Comparison of ENCODE assay signal across 10 mouse cellular contexts in genomic region chr12:3810455-3810854, GRCm38 (mm10). TPM values are rescaled to one million over a fixed set of nuclear protein-coding genes. Genes with fewer than 3 reads are reported as not detected.
A peak's percentile ranks its signal among the peaks of the same experiment; 100 is the strongest.
DNase-seq lines count a peak whose midpoint lies in the region; ATAC-seq and TF ChIP-seq lines count a peak whose summit lies in the region.
"Had no signal": no experiment of that assay in that cellular context is flagged by ENCODE, and none has a peak within 500 bp of the region (broad histone marks: within the 10 kb centered on the region; RNA-seq: fewer than 3 reads in every experiment).

No protein-coding gene starts in this region.

- H3K9ac ChIP-seq in heart, adult 2 months (ENCODE audit: low read depth, low read length) = no peak overlapping the region
- H3K9ac ChIP-seq in kidney, embryonic 15.5 days = peak overlapping the region; percentile 4; the same call in 1 of the 2 replicates
- peak overlapping the region; percentile 32; the same call in 1 of the 2 replicates for H3K9ac ChIP-seq in limb, embryonic 14.5 days (ENCODE audit: low read depth, low read length, severe bottlenecking)
- H3K9ac ChIP-seq: liver, embryonic 15.5 days had no signal

- peak overlapping the region; percentile 36 for H3K27ac ChIP-seq in heart, adult 2 months
- H3K27ac ChIP-seq in kidney, embryonic 15.5 days = peak overlapping the region; percentile 79
- H3K27ac ChIP-seq in embryonic facial prominence, embryonic 10.5 days (replicated peaks) = no peak overlapping the region
- 0 out of 2 replicates have a peak overlapping the region, but pooled peaks have one; percentile 33 for H3K27ac ChIP-seq in limb, embryonic 14.5 days (replicated peaks; ENCODE audit: low read depth, low read length)
- H3K27ac ChIP-seq: liver, embryonic 15.5 days had no signal

- H3K27me3 ChIP-seq in heart, adult 2 months (ENCODE audit: control insufficient read depth, insufficient read depth, low read length) = no peaks in the 10 kb centered on the region
- H3K27me3 ChIP-seq in kidney, embryonic 15.5 days = no peaks in the 10 kb centered on the region
- H3K27me3 ChIP-seq in embryonic facial prominence, embryonic 10.5 days (replicated peaks; ENCODE audit: low read depth, poor library complexity, severe bottlenecking) = peaks cover 57% of the 10 kb centered on the region
- H3K27me3 ChIP-seq in limb, embryonic 14.5 days (ENCODE audit: control insufficient read depth, insufficient read depth, low read length) = no peaks in the 10 kb centered on the region

- no peak for TF ChIP-seq CTCF in heart, adult 2 months (IDR thresholded peaks at IDR 0.05)

- 14% methylated on average over 4 of the region's 4 CpGs for WGBS in heart, adult 2 months
- 7% methylated on average over 4 of the region's 4 CpGs for WGBS in kidney, embryonic 15.5 days
- 49% methylated on average over 4 of the region's 4 CpGs for WGBS in embryonic facial prominence, embryonic 10.5 days
- WGBS in limb, embryonic 14.5 days = 28% methylated on average over 3 of the region's 4 CpGs

- intact Hi-C loops in heart, adult 2 months (cut with DNase I) = no loop called here

- peak overlapping the region; percentile 76 for H3K4me2 ChIP-seq in kidney, embryonic 15.5 days
- peak overlapping the region; percentile 20; the same call in 1 of the 2 replicates for H3K4me2 ChIP-seq in limb, embryonic 14.5 days (replicated peaks; ENCODE audit: low read depth, low read length, severe bottlenecking)
- H3K4me2 ChIP-seq: liver, embryonic 15.5 days had no signal

- no peaks in the 10 kb centered on the region for H3K36me3 ChIP-seq in heart, adult 2 months (ENCODE audit: control insufficient read depth, insufficient read depth, low read length)
- H3K36me3 ChIP-seq in kidney, embryonic 15.5 days = peaks cover under 1% of the 10 kb centered on the region; the same call in 1 of the 2 replicates
- no peaks in the 10 kb centered on the region; the same call in 1 of the 2 replicates for H3K36me3 ChIP-seq in embryonic facial prominence, embryonic 10.5 days (replicated peaks)
- peaks cover 3% of the 10 kb centered on the region; the same call in 1 of the 2 replicates for H3K36me3 ChIP-seq in limb, embryonic 14.5 days (ENCODE audit: control insufficient read depth, insufficient read depth, low read length)
- H3K36me3 ChIP-seq: liver, embryonic 15.5 days had no signal

- peaks cover 1% of the 10 kb centered on the region; the same call in 1 of the 2 replicates for H3K79me2 ChIP-seq in heart, adult 2 months (replicated peaks; ENCODE audit: control insufficient read depth, insufficient read depth, low read length)

- ATAC-seq in kidney, embryonic 15.5 days (replicated peaks; ENCODE audit: low FRiP score) = no peak
- ATAC-seq in limb, embryonic 14.5 days (ENCODE audit: low FRiP score, low read depth) = no peak

- no peaks in the 10 kb centered on the region for H3K9me3 ChIP-seq in kidney, embryonic 15.5 days (replicated peaks)
- H3K9me3 ChIP-seq in embryonic facial prominence, embryonic 10.5 days = no peaks in the 10 kb centered on the region
- no peaks in the 10 kb centered on the region for H3K9me3 ChIP-seq in limb, embryonic 14.5 days (ENCODE audit: control insufficient read depth, low read length)
- H3K9me3 ChIP-seq: liver, embryonic 15.5 days had no signal

- TF ChIP-seq EP300 in heart, adult 2 months (IDR thresholded peaks at IDR 0.05; ENCODE audit: insufficient read depth, low read depth, low read length) = no peak

- no peak for TF ChIP-seq POLR2A in heart, adult 2 months (IDR thresholded peaks at IDR 0.05; ENCODE audit: insufficient read depth, low read depth, low read length)
- TF ChIP-seq POLR2A in limb, embryonic 14.5 days (IDR thresholded peaks at IDR 0.05; ENCODE audit: borderline replicate concordance, extremely low read depth, insufficient read depth, insufficient read length) = no peak

- DNase-seq in heart, adult 2 months = no peak
- DNase-seq in heart, adult 11 months = no peak
- DNase-seq in kidney, postnatal 10 days = no peak
- DNase-seq in embryonic facial prominence, embryonic 10.5 days (ENCODE audit: low spot score) = no peak
- DNase-seq in limb, embryonic 14.5 days (ENCODE audit: low spot score) = no peak
- DNase-seq in testis, postnatal 14 days (ENCODE audit: low spot score) = no peak
- no peak for DNase-seq in urinary bladder, postnatal 36 days (ENCODE audit: low spot score in 2 of 2)
- DNase-seq: adrenal gland, adult 2 months had no signal

- H3K4me1 ChIP-seq in heart, adult 2 months (ENCODE audit: control insufficient read depth, insufficient read depth, low read length) = peaks cover 34% of the 10 kb centered on the region
- peaks cover 71% of the 10 kb centered on the region for H3K4me1 ChIP-seq in kidney, embryonic 15.5 days
- H3K4me1 ChIP-seq in embryonic facial prominence, embryonic 10.5 days = peaks cover 64% of the 10 kb centered on the region
- H3K4me1 ChIP-seq in limb, embryonic 14.5 days (ENCODE audit: control insufficient read depth, insufficient read depth, low read length) = peaks cover 39% of the 10 kb centered on the region

- no peak overlapping the region for H3K4me3 ChIP-seq in heart, adult 2 months
- 0 out of 2 replicates have a peak overlapping the region, but pooled peaks have one; percentile 6 for H3K4me3 ChIP-seq in kidney, embryonic 15.5 days (replicated peaks)
- H3K4me3 ChIP-seq in embryonic facial prominence, embryonic 10.5 days = peak overlapping the region; percentile 9; the same call in 1 of the 2 replicates
- no peak overlapping the region for H3K4me3 ChIP-seq in limb, embryonic 14.5 days (replicated peaks; ENCODE audit: low read length)
- H3K4me3 ChIP-seq: liver, embryonic 15.5 days had no signal

RNA-seq across cellular contexts. Expression of gene Dnmt3a, which starts 4.6 kb away (rescaled TPM):
- total RNA-seq in heart, adult 2 months (2021) = 10 to 100 TPM; 50.9 to 56.0 TPM
- 13.6 and 22.4 TPM in 2 replicates for polyA plus RNA-seq in heart, adult 2 months (2012; rRNA removed)
- polyA plus RNA-seq in kidney, embryonic 15.5 days (2015; fragmentation: Nextera tagmentation; extraction: Ambion mirVana) = 124 and 132 TPM in 2 replicates
- 160 and 179 TPM in 2 replicates for polyA plus RNA-seq in embryonic facial prominence, embryonic 10.5 days (2016; fragmentation: Nextera tagmentation; extraction: Ambion mirVana)
- 48.7 and 53.1 TPM in 2 replicates for polyA plus RNA-seq in limb, embryonic 14.5 days (2012; rRNA removed)
- polyA plus RNA-seq in limb, embryonic 14.5 days (2014; fragmentation: Nextera tagmentation; extraction: Ambion mirVana) = 74.5 and 84.4 TPM in 2 replicates

Comparison
In these comparisons a context has a peak if more than half of its experiments do, and no peak if none do; other contexts are left out.
1. H3K4me3 ChIP-seq: peak in kidney, embryonic 15.5 days (single experiment) and embryonic facial prominence, embryonic 10.5 days (single experiment); none in heart, adult 2 months (single experiment) and limb, embryonic 14.5 days (single experiment).